Mouse (Mus musculus) stomach, postnatal 0 days (tissue): ENCODE measurements around the gene Eif2b2. TPM values are rescaled to one million over a fixed set of nuclear protein-coding genes. Genes with fewer than 3 reads are reported as not detected.

Experiments used
- ATAC-seq: fragments of 200-750 bp; cut with Nextera tagmentation; 2 replicates; pipeline ENCODE4 v1.8.0; 2017; ENCODE audit not compliant: low FRiP score, low TSS enrichment
- DNase-seq: peaks from one replicate; pipeline ENCODE4 v3.0.0-alpha.2; 2016; ENCODE audit warnings: low spot score
- H3K27ac ChIP-seq: fragments of 300-500 bp; sonication (generic); replicated peaks from 2 replicates; pipeline ENCODE4 v1.5.1; 2014; ENCODE audit warnings: mild to moderate bottlenecking, control low read depth
- H3K27me3 ChIP-seq: fragments of 300-500 bp; sonication (generic); 2 replicates; pipeline ENCODE4 v1.6.1; 2014; ENCODE audit warnings: low read length; ENCODE audit not compliant: control insufficient read depth, insufficient read depth
- H3K36me3 ChIP-seq: fragments of 300-500 bp; sonication (generic); 2 replicates; pipeline ENCODE4 v1.6.1; 2014; ENCODE audit warnings: low read length, mixed read lengths; ENCODE audit not compliant: control insufficient read depth, insufficient read depth
- H3K4me1 ChIP-seq: fragments of 300-500 bp; sonication (generic); replicated peaks from 2 replicates; pipeline ENCODE4 v1.6.1; 2014; ENCODE audit warnings: antibody characterized with exemption; ENCODE audit not compliant: control insufficient read depth, insufficient read depth
- H3K4me2 ChIP-seq: fragments of 300-500 bp; sonication (generic); replicated peaks from 2 replicates; pipeline ENCODE4 v1.6.1; 2014; ENCODE audit warnings: low read depth, mild to moderate bottlenecking, control low read depth, moderate library complexity
- H3K4me3 ChIP-seq: fragments of 300-500 bp; sonication (generic); 2 replicates; pipeline ENCODE4 v1.5.1; 2014; ENCODE audit warnings: low read depth, low read length, control low read depth
- H3K9ac ChIP-seq: fragments of 300-500 bp; sonication (generic); 2 replicates; pipeline ENCODE4 v1.6.1; 2014; ENCODE audit warnings: mild to moderate bottlenecking, low read length, control low read depth, mixed read lengths
- H3K9me3 ChIP-seq: fragments of 300-500 bp; sonication (generic); 2 replicates; pipeline ENCODE4 v1.6.1; 2016; ENCODE audit warnings: low read length; ENCODE audit not compliant: control insufficient read depth
- CTCF ChIP-seq: IDR thresholded peaks from 2 replicates; pipeline ENCODE4 v1.5.1; 2016; ENCODE audit warnings: antibody characterized with exemption, low read depth, mild to moderate bottlenecking, moderate library complexity
- EP300 ChIP-seq: optimal IDR thresholded peaks from 2 replicates; pipeline ENCODE3; 2016; ENCODE audit warnings: antibody characterized with exemption
- WGBS: fragments of 180-500 bp; shearing (Covaris S2); extraction: QIAGEN DNeasy Blood & Tissue Kit; methylation state at CpG from one replicate; pipeline ENCODE4 v1.1.7; 2014; 5-methylcytosine and 5-hydroxymethylcytosine counted together
- polyA plus RNA-seq: library from polyadenylated mRNA; unstranded; fragments of >200 nt; fragmentation: Nextera tagmentation; extraction: Ambion mirVana; gene quantifications from 2 replicates; pipeline ENCODE4 v1.2.1, GENCODE M21; 2015

Eif2b2 gene
- polyA plus RNA-seq, 1 experiment from 2014 or later: 58.7 TPM

GRCm38 (mm10) chr12:85201830-85202147 is 17.5 kb upstream of the Eif2b2 start:
- Histone ChIP-seq H3K9ac (no peak overlapping the region), H3K27me3 (no peaks in the 10 kb centered on the region), H3K36me3 (no peaks in the 10 kb centered on the region), H3K4me1 (no peaks in the 10 kb centered on the region), H3K4me2 (no peak overlapping the region), H3K4me3 (no peak overlapping the region), H3K9me3 (no peaks in the 10 kb centered on the region), H3K27ac (no peak overlapping the region)
- ATAC-seq (no peak), DNase-seq (no peak)
- WGBS: 65% methylated on average over 2 of the region's 2 CpGs
- TF ChIP-seq EP300 (no peak), CTCF (no peak)

- Histone ChIP-seq H3K27me3 (no peaks in the 10 kb centered on the region), H3K9me3 (no peaks in the 10 kb centered on the region), H3K27ac (no peak overlapping the region), H3K4me2 (no peak overlapping the region), H3K4me1 (no peaks in the 10 kb centered on the region), H3K4me3 (no peak overlapping the region), H3K9ac (no peak overlapping the region), H3K36me3 (no peaks in the 10 kb centered on the region)
- no peak for TF ChIP-seq CTCF
- no peak for TF ChIP-seq EP300
- DNase-seq (no peak), ATAC-seq (no peak)
- WGBS: 81% methylated on average over 7 of the region's 7 CpGs
These were observed 17.1 kb upstream of the Eif2b2 start for GRCm38 (mm10) chr12:85202191-85202590.

- no peaks in the 10 kb centered on the region for H3K9me3 ChIP-seq
- no peak overlapping the region for H3K4me2 ChIP-seq
- no peaks in the 10 kb centered on the region for H3K4me1 ChIP-seq
- H3K27ac ChIP-seq: no peak overlapping the region
- ATAC-seq: peak; percentile 48; the same call in 1 of the 2 replicates
- H3K9ac ChIP-seq: no peak overlapping the region
- no peak for DNase-seq
- no peaks in the 10 kb centered on the region for H3K36me3 ChIP-seq
- no peaks in the 10 kb centered on the region for H3K27me3 ChIP-seq
- 51% methylated on average over 5 of the region's 5 CpGs for WGBS
- H3K4me3 ChIP-seq: no peak overlapping the region
- no peak for TF ChIP-seq CTCF
- no peak for TF ChIP-seq EP300
These were observed 15.6 kb upstream of the Eif2b2 start for GRCm38 (mm10) chr12:85203699-85204098.

GRCm38 (mm10) chr12:85204105-85204504 is 15.2 kb upstream of the Eif2b2 start:
- no peak overlapping the region for H3K9ac ChIP-seq
- no peaks in the 10 kb centered on the region for H3K4me1 ChIP-seq
- H3K36me3 ChIP-seq: no peaks in the 10 kb centered on the region
- no peak overlapping the region for H3K4me2 ChIP-seq
- no peak for TF ChIP-seq EP300
- peak; percentile 38 for TF ChIP-seq CTCF
- ATAC-seq (no peak), DNase-seq (no peak)
- no peak overlapping the region for H3K4me3 ChIP-seq
- H3K27me3 ChIP-seq: no peaks in the 10 kb centered on the region
- H3K27ac ChIP-seq: no peak overlapping the region
- 53% methylated on average over 8 of the region's 8 CpGs for WGBS
- no peaks in the 10 kb centered on the region for H3K9me3 ChIP-seq

- Histone ChIP-seq H3K4me2 (no peak overlapping the region), H3K4me3 (no peak overlapping the region), H3K36me3 (no peaks in the 10 kb centered on the region), H3K9ac (no peak overlapping the region), H3K9me3 (no peaks in the 10 kb centered on the region), H3K27me3 (no peaks in the 10 kb centered on the region), H3K4me1 (no peaks in the 10 kb centered on the region), H3K27ac (no peak overlapping the region)
- ATAC-seq (no peak), DNase-seq (no peak)
- TF ChIP-seq EP300 (no peak), CTCF (no peak)
- 83% methylated on average over 10 of the region's 10 CpGs for WGBS
These were observed 13.9 kb upstream of the Eif2b2 start for GRCm38 (mm10) chr12:85205425-85205824.

GRCm38 (mm10) chr12:85208687-85209199 is 10.5 kb upstream of the Eif2b2 start:
- Histone ChIP-seq H3K27me3 (no peaks in the 10 kb centered on the region), H3K9me3 (no peaks in the 10 kb centered on the region), H3K4me2 (no peak overlapping the region), H3K36me3 (no peaks in the 10 kb centered on the region), H3K4me3 (no peak overlapping the region), H3K9ac (no peak overlapping the region), H3K4me1 (no peaks in the 10 kb centered on the region), H3K27ac (no peak overlapping the region)
- no peak for DNase-seq
- WGBS: 34% methylated on average over 7 of the region's 7 CpGs
- no peak for ATAC-seq
- no peak for TF ChIP-seq CTCF
- TF ChIP-seq EP300: no peak
